Mouse (Mus musculus) olfactory bulb, adult 2 months (tissue): ENCODE results near the gene Erlin1. TPM values are rescaled to one million over a fixed set of nuclear protein-coding genes. Genes with fewer than 3 reads are reported as not detected.

Experiments used
- H3K27ac ChIP-seq: fragments of 200-500 bp; 2 replicates; pipeline ENCODE4 v1.5.1; 2012; ENCODE audit warnings: low read depth, low read length; ENCODE audit not compliant: insufficient read depth
- H3K4me1 ChIP-seq: fragments of 200-500 bp; 2 replicates; pipeline ENCODE4 v1.6.1; 2012; ENCODE audit warnings: low read length; ENCODE audit not compliant: control insufficient read depth, insufficient read depth
- H3K4me3 ChIP-seq: fragments of 200-500 bp; 2 replicates; pipeline ENCODE4 v1.5.1; 2012; ENCODE audit warnings: mild to moderate bottlenecking, low read depth, low read length, moderate library complexity; ENCODE audit not compliant: insufficient read depth
- CTCF ChIP-seq: fragments of 200-500 bp; IDR thresholded peaks from 2 replicates; pipeline ENCODE4 v1.5.1; 2012; ENCODE audit warnings: low read depth, mild to moderate bottlenecking, low read length, moderate library complexity; ENCODE audit not compliant: insufficient read depth
- POLR2A ChIP-seq: fragments of 200-500 bp; IDR thresholded peaks from 2 replicates; pipeline ENCODE4 v1.6.1; 2012; ENCODE audit warnings: mild to moderate bottlenecking, low read depth, low read length, moderate library complexity; ENCODE audit not compliant: insufficient read depth
- WGBS: fragments of 180-500 bp; shearing (Covaris S2); methylation state at CpG from one replicate; pipeline ENCODE4 v1.1.7; 2018; 5-methylcytosine and 5-hydroxymethylcytosine counted together
- polyA plus RNA-seq: library from polyadenylated mRNA; stranded (reverse); fragments of >200 nt; gene quantifications from 2 replicates; pipeline ENCODE4 v1.2.4, GENCODE M21; 2012; ENCODE audit warnings: low replicate concordance; ENCODE audit not compliant: missing spikeins, insufficient read depth, insufficient read length

Erlin1 gene
- polyA plus RNA-seq, 1 experiment, result not detected

DNA sequence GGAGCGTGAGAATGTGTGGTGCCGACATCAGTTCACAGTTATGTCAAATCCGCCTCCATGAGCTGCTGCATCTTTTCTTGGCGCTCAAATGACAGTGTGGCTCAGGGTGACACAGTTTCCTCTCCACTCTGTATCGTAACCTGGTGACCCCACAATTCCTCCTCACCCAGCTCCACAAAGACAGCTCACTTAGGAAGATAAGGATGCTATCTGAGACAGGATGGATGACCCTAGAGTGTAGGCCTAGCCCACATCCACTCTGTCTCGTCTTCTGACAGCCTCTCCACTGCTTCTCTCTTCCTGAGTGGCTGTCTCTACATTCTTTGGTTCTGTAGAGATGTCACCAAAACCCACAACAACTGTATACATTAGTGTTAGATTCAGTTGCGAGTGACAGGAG lies 74.2 kb downstream of the Erlin1 start:
- Histone ChIP-seq H3K4me3 (no peak overlapping the region), H3K27ac (no peak overlapping the region), H3K4me1 (peaks cover 2% of the 10 kb centered on the region; the same call in 1 of the 2 replicates)
- WGBS, result 91% methylated on average over 7 of the region's 7 CpGs
- TF ChIP-seq CTCF (no peak), POLR2A (no peak)

DNA sequence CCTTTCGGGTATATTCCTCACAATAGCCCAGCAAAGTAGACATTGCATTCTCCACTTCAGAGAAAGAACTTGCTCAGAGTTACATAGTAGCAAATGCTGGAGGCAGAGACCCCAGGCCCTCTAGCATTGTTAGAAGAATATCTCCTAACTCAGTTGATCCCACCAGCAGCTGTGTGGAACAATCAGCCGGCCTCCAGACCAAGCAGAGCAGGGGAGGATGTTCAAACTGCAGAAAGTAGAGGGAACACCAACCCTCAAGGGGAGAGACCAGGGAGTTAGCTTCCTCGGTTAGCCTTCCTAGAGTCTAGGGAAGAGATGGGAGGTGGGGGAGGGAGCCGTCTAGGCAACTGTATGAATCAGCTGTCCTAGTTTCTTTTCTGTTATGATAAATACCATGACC lies 77.1 kb downstream of the Erlin1 start:
- Histone ChIP-seq H3K4me1 (peaks cover 2% of the 10 kb centered on the region; the same call in 1 of the 2 replicates), H3K4me3 (no peak overlapping the region), H3K27ac (no peak overlapping the region)
- WGBS, result 81% methylated on average over 4 of the region's 4 CpGs
- TF ChIP-seq CTCF, result no peak
- no peak for TF ChIP-seq POLR2A

DNA sequence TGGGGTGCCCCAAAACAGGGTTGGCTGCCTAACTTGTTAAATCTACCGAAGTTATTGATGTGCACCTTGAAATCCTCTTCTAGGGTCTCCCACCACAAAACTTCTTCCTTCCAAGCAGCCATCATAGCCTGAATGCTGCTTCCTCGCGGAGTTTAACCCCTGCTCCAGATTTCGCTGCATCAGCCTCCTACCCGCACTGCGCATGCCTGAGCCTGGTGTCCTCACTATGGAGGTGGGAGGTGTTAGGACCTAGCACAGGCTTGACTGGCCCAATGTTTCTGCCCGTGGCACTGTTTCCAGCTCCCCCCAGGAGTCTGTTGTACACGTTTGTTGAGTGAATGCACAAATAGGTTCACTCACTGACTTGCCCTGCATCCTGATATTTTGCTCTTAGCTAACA lies 79.2 kb downstream of the Erlin1 start:
- Histone ChIP-seq H3K4me3 (no peak overlapping the region), H3K4me1 (peaks cover 5% of the 10 kb centered on the region), H3K27ac (no peak overlapping the region)
- WGBS, result 81% methylated on average over 8 of the region's 8 CpGs
- TF ChIP-seq CTCF (no peak), POLR2A (no peak)

DNA sequence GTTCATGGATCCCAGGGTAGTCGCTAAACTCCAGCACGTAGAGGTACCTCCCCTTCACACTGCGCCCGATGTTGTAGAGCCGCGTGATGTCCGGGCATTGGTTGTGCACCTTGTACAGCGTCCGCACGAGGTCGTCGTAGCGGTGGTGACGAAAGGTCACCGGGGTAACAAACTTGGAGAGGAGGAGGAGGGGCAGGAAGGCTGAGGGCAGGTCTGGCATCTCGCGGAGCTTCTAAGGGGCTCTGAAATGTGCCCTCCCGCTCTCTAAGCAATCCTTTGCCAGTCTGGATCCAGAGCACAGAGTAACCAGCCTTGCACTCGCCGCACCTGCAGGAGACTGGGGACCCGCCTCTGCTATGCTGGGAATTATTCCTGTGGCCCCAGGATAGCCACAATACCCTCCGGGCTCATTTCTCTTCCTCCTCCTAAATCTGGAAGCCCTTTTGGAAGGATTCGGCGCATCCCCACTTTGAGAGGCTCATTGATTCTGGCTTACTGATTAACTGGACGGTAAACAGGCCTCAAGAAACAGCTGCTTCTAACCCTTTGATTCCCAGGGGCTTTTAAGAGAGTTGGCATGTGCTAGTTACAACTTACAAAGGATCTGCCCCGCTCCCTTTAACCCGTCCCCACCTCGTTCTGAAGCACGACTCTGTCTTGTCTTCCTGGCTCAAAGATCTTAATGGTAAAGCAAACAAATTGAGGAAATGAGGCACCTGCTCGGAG lies 83.4 kb downstream of the Erlin1 start, which contains the start of gene Cpn1:
Gene Cpn1, minus strand, starts transcription at position 488 of the 726 bp plus-strand sequence.
- WGBS, result 23% methylated on average over 30 of the region's 30 CpGs
- Histone ChIP-seq H3K4me3 (no peak within 1 kb of the TSS), H3K27ac (no peak within 1 kb of the TSS), H3K4me1 (peaks cover 2% of the 10 kb centered on the region; the same call in 1 of the 2 replicates)
- TF ChIP-seq POLR2A (no peak), CTCF (no peak)

Other genes with a start within 250 kb of the Erlin1 start
- gene Dnmbp, start 129.6 kb downstream of the Erlin1 start, polyA plus RNA-seq, result not detected in 2 replicates
- gene Cpn1, start 83.2 kb downstream of the Erlin1 start, polyA plus RNA-seq, result not detected in 2 replicates
- not detected in 2 replicates for gene Cyp2c23, start 40.6 kb downstream of the Erlin1 start, polyA plus RNA-seq
- gene Chuk, start 37.7 kb upstream of the Erlin1 start, polyA plus RNA-seq, result not detected in 2 replicates
- gene Cwf19l1, start 66.1 kb upstream of the Erlin1 start, polyA plus RNA-seq, result not detected in 2 replicates
- not detected in 2 replicates for gene Bloc1s2, start 76.7 kb upstream of the Erlin1 start, polyA plus RNA-seq
- gene Pkd2l1, start 122.7 kb upstream of the Erlin1 start, polyA plus RNA-seq, result not detected in 2 replicates
- gene Scd3, start 133.5 kb upstream of the Erlin1 start, polyA plus RNA-seq, result not detected in 2 replicates
- gene Scd2, start 223.9 kb upstream of the Erlin1 start, polyA plus RNA-seq, result 299 and 337 TPM in 2 replicates